Mouse (Mus musculus): Measurements from ENCODE around the gene Maco1.

DNA sequence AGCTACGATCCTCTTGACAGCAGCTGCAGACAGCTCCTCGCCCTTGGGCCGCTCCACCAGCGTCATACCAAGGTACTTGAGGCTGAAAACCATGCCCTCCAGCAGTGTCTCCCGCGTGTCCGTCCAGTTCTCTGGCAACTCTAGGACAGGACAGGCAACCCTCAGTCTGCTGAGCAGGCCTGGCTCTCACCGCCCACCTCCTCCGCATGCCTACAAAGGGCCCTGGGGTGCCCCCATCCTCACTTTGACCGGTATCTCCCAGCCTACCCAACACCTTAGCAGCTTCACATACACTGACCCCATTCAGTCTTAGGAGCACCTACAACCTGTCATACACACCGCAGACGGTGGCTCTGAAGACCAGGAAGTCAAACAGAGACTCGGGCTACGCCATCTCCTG is 94.2 kb downstream of the Maco1 start:
- TF ChIP-seq EP300 (IDR thresholded peaks at IDR 0.05; ENCODE audit: low read depth) (no peak), CTCF (IDR thresholded peaks at IDR 0.05; ENCODE audit: low read depth) (no peak)

Measured in heart, postnatal 0 days (tissue).